Comparison of ENCODE assay signal across 9 mouse cellular contexts in genomic region chr19:23057739-23058501, GRCm38 (mm10).
DNase-seq lines count a peak whose midpoint lies in the region; ATAC-seq and TF ChIP-seq lines count a peak whose summit lies in the region.
"Had no signal": no experiment of that assay in that cellular context is flagged by ENCODE, and none has a peak within 500 bp of the region (broad histone marks: within the 10 kb centered on the region; RNA-seq: fewer than 3 reads in every experiment).

No protein-coding gene starts in this region.

- peak overlapping the region; percentile 54 for H3K4me2 ChIP-seq in intestine, embryonic 14.5 days (ENCODE audit: low read length)
- peak overlapping the region; percentile 53 for H3K4me2 ChIP-seq in limb, embryonic 15.5 days
- peak overlapping the region; percentile 69 for H3K4me2 ChIP-seq in midbrain, embryonic 16.5 days (ENCODE audit: low read length)

- peak overlapping the region; percentile 38 for H3K4me3 ChIP-seq in layer of hippocampus, adult 2 months
- peak overlapping the region; percentile 23 for H3K4me3 ChIP-seq in intestine, embryonic 14.5 days (ENCODE audit: low read depth, low read length)
- peak overlapping the region; percentile 34; the same call in 1 of the 2 replicates for H3K4me3 ChIP-seq in limb, embryonic 15.5 days
- peak overlapping the region; percentile 35 for H3K4me3 ChIP-seq in midbrain, embryonic 16.5 days (ENCODE audit: low read depth, low read length)

- no peaks in the 10 kb centered on the region for H3K36me3 ChIP-seq in intestine, embryonic 14.5 days (ENCODE audit: control insufficient read depth, insufficient read depth, low read length)
- H3K36me3 ChIP-seq in limb, embryonic 15.5 days, result no peaks in the 10 kb centered on the region
- no peaks in the 10 kb centered on the region for H3K36me3 ChIP-seq in midbrain, embryonic 16.5 days (ENCODE audit: control insufficient read depth, insufficient read depth, low read length)

- no peaks in the 10 kb centered on the region for H3K27me3 ChIP-seq in intestine, embryonic 14.5 days (replicated peaks; ENCODE audit: control insufficient read depth, insufficient read depth, low read length)
- no peaks in the 10 kb centered on the region for H3K27me3 ChIP-seq in limb, embryonic 15.5 days
- no peaks in the 10 kb centered on the region for H3K27me3 ChIP-seq in midbrain, embryonic 16.5 days (ENCODE audit: control insufficient read depth, insufficient read depth, low read depth, low read length)
- H3K27me3 ChIP-seq: CH12.LX had no signal

- TF ChIP-seq CTCF in layer of hippocampus, adult 2 months (conservative IDR thresholded peaks at IDR 0.05), result peak; percentile 25; the same call in 1 of the 2 replicates

- peak overlapping the region; percentile 96 for H3K27ac ChIP-seq in layer of hippocampus, adult 2 months
- peak overlapping the region; percentile 82 for H3K27ac ChIP-seq in intestine, embryonic 14.5 days (ENCODE audit: low read depth)
- peak overlapping the region; percentile 59 for H3K27ac ChIP-seq in limb, embryonic 15.5 days
- H3K27ac ChIP-seq in midbrain, embryonic 16.5 days (ENCODE audit: low read length), result peak overlapping the region; percentile 25

- DNase-seq in layer of hippocampus, adult 2 months (ENCODE audit: low spot score in 2 of 2), result peak; percentile 8 to 22
- DNase-seq in layer of hippocampus, adult 18-20 months (ENCODE audit: low spot score in 2 of 2), result no peak
- DNase-seq in cerebellum, postnatal 10 days, result peak; percentile 63 to 73
- peak; percentile 16 to 41 for DNase-seq in gastrocnemius, adult 8-10 months (ENCODE audit: low spot score in 2 of 2)
- DNase-seq in intestine, embryonic 14.5 days (ENCODE audit: low spot score), result peak; percentile 74
- no peak for DNase-seq in urinary bladder, postnatal 10 days (ENCODE audit: low spot score)

- peaks cover 14% of the 10 kb centered on the region for H3K4me1 ChIP-seq in intestine, embryonic 14.5 days (replicated peaks; ENCODE audit: control insufficient read depth, insufficient read depth, low read length)
- H3K4me1 ChIP-seq in limb, embryonic 15.5 days, result peaks cover 12% of the 10 kb centered on the region
- H3K4me1 ChIP-seq in midbrain, embryonic 16.5 days (ENCODE audit: control insufficient read depth, insufficient read depth, low read length), result peaks cover 12% of the 10 kb centered on the region

- peak overlapping the region; percentile 48; the same call in 1 of the 2 replicates for H3K9ac ChIP-seq in intestine, embryonic 14.5 days (ENCODE audit: low read length)
- H3K9ac ChIP-seq in limb, embryonic 15.5 days, result no peak overlapping the region
- H3K9ac ChIP-seq in midbrain, embryonic 16.5 days (ENCODE audit: low read depth, low read length), result peak overlapping the region; percentile 62; the same call in 1 of the 2 replicates

- H3K9me3 ChIP-seq in intestine, embryonic 14.5 days (ENCODE audit: control insufficient read depth, low read length), result no peaks in the 10 kb centered on the region
- H3K9me3 ChIP-seq in limb, embryonic 15.5 days, result no peaks in the 10 kb centered on the region
- H3K9me3 ChIP-seq in midbrain, embryonic 16.5 days (replicated peaks; ENCODE audit: control insufficient read depth, low read length, poor library complexity, severe bottlenecking), result no peaks in the 10 kb centered on the region

- 30% methylated on average over 11 of the region's 11 CpGs for WGBS in intestine, embryonic 14.5 days
- WGBS in limb, embryonic 15.5 days, result 33% methylated on average over 11 of the region's 11 CpGs
- 21% methylated on average over 11 of the region's 11 CpGs for WGBS in midbrain, embryonic 16.5 days

- peak; percentile 59; the same call in 1 of the 2 replicates for ATAC-seq in intestine, embryonic 14.5 days (replicated peaks; ENCODE audit: low FRiP score, low TSS enrichment, low read depth)
- no peak for ATAC-seq in limb, embryonic 15.5 days (ENCODE audit: insufficient number of reproducible peaks, low FRiP score, low TSS enrichment, low read depth)
- peak; percentile 61 for ATAC-seq in midbrain, embryonic 16.5 days

Comparison
In these comparisons a context has a peak if more than half of its experiments do, and no peak if none do; other contexts are left out.
1. DNase-seq: peak in layer of hippocampus, adult 2 months (2 of 2), cerebellum, postnatal 10 days (2 of 2), gastrocnemius, adult 8-10 months (2 of 2) and intestine, embryonic 14.5 days (single experiment); none in layer of hippocampus, adult 18-20 months (0 of 2) and urinary bladder, postnatal 10 days (single experiment).
2. H3K27ac ChIP-seq: peak in every context shown above with its lines; median percentile 96 in layer of hippocampus, adult 2 months; 82 in intestine, embryonic 14.5 days; 59 in limb, embryonic 15.5 days; 25 in midbrain, embryonic 16.5 days.
3. Peak in every context shown above with its lines, with median percentiles within 50 percentile points of each other: H3K4me3 ChIP-seq and H3K4me2 ChIP-seq.